Mouse (Mus musculus): ENCODE measurements around the gene Auts2.
A peak's percentile ranks its signal among the peaks of the same experiment; 100 is the strongest.

Gene Auts2

GRCm38 (mm10) chr5:131916791-131917403 lies 626.2 kb downstream of the Auts2 start:
- no peak for DNase-seq (ENCODE audit: low spot score in 2 of 2)

- DNase-seq (ENCODE audit: low spot score in 2 of 2): no peak
Observed at GRCm38 (mm10) chr5:131913562-131913961, 629.6 kb downstream of the Auts2 start.

- no peak for DNase-seq (ENCODE audit: low spot score in 2 of 2)
Observed at GRCm38 (mm10) chr5:131912983-131913382, 630.2 kb downstream of the Auts2 start.

GRCm38 (mm10) chr5:131906313-131906712 lies 636.8 kb downstream of the Auts2 start:
- no peak for DNase-seq (ENCODE audit: low spot score in 2 of 2)

GRCm38 (mm10) chr5:131904478-131904877 lies 638.7 kb downstream of the Auts2 start:
- DNase-seq (ENCODE audit: low spot score in 2 of 2): no peak

DNA sequence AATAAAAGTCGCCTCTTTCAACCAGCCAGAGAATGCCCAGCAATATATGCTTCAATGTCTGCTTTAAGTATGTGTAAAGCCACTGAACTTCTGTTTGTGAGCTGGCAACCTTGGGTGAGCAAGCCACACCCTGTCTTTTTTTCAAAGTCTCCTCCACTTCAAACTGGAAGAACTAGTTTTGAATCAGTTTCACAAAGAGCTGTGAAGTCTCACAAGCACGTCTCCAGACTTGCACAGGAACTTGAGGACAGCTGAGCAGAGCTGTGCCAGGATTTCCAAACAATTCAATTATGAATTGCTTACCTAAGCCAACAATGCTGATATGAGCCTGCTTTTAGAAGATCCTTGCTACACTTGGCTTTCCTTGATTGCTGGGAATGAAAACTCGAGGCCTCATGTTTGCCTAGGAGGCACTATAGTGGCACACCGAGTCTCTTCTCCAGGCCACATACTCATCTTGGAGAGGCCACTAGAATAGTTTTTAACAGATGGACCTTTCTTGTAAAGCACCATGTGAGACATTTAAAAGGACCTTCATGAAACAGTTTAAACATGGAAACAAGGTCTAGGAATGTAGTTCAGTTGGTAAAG lies 645.0 kb downstream of the Auts2 start:
- DNase-seq (ENCODE audit: low spot score in 2 of 2): no peak

DNA sequence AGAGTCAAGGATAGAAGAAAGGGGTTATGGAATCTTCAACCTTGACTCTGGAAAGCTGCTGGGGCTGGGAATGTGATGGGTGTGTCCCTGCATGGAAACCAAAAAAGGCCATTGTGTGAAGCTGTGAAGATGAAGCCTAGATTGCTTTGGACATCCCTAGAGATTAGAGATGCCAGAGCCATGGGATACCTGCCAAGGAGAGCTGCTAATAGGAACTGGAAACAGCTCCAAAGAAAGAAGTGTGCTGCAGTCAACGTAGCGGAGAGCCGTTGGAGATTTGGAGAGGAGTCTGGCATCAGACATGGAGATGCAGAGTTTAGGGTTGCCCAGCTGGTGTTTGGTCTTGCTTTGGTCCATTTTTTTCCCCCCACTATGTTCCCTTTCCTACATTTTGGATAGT lies 656.5 kb downstream of the Auts2 start:
- no peak for DNase-seq (ENCODE audit: low spot score in 2 of 2)

DNA sequence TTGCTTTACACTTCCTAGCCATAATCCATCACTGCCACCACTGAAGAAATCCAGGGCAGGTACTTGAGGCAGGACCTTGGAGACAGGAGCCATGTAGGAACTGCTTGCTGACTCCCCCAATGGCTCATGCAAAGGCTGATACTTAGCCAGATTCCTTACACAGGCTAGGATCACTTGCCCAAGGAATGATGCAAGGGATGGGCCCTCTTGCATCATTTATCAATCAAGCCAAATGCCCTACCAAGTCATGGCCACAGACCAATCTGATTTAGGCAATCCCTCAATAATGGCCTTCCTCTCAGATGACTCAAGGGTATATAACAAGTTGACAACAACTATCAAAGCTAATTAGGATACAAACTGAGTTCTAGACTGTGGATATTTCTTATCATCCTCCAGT lies 666.6 kb downstream of the Auts2 start:
- no peak for DNase-seq (ENCODE audit: low spot score in 2 of 2)

- no peak for DNase-seq (ENCODE audit: low spot score in 2 of 2)
Observed at GRCm38 (mm10) chr5:131875976-131876375, 667.2 kb downstream of the Auts2 start.

DNA sequence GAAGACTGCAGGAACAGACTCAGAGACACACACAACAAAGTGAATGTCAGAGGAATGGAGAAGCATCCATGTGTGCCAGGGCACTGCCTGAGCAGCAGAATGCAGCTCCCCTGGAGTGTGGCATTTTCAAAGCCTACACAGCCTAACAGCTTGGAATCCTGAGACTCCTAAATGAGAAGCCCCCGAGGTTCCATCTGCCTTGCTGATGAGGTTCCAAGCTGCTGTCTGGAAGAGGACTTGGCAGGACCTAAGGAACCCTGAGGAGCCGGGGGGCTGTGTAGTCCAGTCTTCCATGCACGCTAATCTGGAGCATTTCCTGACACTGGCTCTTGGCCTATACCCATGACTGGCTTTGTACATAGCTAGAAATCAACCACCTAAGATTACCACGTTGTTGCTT lies 670.0 kb downstream of the Auts2 start:
- DNase-seq (ENCODE audit: low spot score in 2 of 2): peak in 1 of 2 experiments; percentile 13

GRCm38 (mm10) chr5:131869711-131870499 lies 673.2 kb downstream of the Auts2 start:
- DNase-seq (ENCODE audit: low spot score in 2 of 2): no peak

DNA sequence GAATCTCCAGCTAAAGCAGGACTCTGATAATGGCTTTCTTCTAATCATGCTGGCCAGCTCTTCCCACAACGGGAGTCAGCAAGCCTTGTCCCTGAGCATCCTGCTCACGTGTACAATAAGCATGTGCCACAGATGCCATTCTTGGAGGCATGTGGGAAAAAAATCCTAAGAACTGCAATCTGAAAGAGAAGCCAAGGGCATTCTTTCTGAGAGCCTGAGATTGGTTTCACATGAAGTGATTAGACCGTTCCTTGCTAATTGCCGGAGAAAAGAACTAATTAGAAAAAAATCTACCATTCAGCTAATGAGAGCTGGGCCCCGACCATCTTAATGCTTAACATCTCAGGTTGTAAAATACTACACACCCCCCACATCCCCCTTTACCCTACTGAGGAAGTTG lies 677.9 kb downstream of the Auts2 start:
- no peak for DNase-seq (ENCODE audit: low spot score in 2 of 2)

DNA sequence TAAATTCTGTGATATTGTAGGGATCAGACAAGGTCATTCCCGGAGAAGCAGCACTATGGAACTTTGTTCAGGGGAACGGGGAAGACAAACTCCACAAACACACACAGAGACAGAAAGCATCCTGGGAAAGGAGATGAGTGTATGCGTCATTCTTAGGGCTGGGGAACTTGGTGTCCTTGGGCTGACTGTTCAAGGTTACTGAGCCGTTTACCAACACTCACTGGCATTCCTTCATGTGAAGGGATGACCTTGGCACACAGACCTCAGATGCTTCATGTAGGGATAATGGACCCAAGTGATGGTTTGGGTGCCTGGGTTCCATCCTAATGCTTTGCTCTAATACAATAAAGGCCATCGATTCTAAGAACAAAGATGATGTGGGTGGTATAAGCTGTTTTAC lies 685.2 kb downstream of the Auts2 start:
- no peak for DNase-seq (ENCODE audit: low spot score in 2 of 2)

- no peak for DNase-seq (ENCODE audit: low spot score in 2 of 2)
Observed at GRCm38 (mm10) chr5:131855358-131855757, 687.8 kb downstream of the Auts2 start.

- no peak for DNase-seq (ENCODE audit: low spot score in 2 of 2)
Observed at GRCm38 (mm10) chr5:131851597-131852453, 691.3 kb downstream of the Auts2 start.

DNA sequence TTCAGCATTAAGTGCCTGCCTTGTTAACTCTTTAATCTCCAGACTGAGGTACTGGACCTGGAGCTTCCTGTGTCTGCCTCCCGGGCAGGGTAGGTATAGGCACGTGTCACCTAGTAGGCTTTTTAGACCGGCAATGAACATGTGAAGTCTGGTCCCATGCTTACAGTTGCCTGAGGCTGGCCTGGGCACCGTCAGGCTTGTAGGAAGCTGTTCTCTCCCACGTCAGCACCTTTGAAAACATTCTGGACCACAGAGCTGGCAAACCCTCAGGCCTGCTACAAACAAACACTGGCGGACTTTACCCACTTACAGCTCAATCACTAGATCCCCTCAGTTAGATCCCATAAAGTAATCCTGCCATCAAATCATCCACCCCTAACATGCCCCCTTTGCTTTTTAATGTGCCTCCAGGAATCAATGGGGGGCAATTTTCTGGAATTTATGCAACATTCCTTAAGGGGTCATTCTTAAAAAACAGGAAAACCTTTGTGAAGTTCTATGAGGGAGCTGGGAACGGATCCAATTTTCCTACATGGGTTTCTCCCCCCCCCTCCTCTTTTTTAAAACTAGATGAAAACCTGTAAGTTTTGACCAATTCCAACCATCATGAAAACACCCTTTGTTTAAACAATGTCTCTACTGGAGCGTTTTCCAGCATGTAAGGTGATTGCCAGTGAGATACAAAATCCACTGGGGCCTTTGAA lies 692.4 kb downstream of the Auts2 start:
- no peak for DNase-seq (ENCODE audit: low spot score in 2 of 2)

GRCm38 (mm10) chr5:131849644-131850043 lies 693.5 kb downstream of the Auts2 start:
- no peak for DNase-seq (ENCODE audit: low spot score in 2 of 2)

GRCm38 (mm10) chr5:131844519-131844800 lies 698.7 kb downstream of the Auts2 start:
- DNase-seq (ENCODE audit: low spot score in 2 of 2): no peak

DNA sequence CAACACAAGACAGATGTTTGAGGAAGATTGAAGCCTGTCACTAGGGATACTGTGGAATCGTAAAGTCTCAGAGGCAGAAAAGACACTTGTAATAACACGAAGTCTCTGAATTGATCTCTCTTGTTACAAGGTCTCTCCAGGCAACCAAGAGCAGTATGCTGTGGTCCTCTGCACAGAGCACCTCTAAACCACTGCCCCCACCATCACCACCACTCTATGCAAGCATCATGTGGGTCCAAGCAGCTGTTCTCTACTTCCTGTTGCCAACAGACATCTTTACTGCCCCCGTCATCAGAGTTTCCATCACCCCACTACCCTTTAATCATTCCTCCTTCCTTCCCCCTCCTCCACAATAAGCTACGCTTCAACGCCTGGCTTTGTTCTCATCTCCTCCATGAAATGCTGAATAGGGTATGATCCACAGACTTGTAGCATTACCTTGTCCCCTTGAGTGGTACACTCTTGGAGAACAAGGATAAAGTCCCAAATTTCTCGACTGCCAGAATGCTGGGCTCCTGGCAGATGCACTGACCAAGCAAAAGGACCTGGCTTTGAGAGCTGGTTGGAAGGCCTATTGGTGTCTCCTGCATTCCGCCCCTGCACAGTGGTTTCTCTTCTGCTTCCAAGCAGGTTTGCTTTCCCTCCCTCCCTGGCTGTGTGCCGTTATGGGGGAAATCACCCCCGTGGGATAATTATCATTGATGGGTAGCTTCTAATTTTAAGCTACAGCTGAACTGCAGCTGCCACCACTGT lies 699.2 kb downstream of the Auts2 start:
- peak; percentile 28 for DNase-seq (ENCODE audit: low spot score in 2 of 2)

DNA sequence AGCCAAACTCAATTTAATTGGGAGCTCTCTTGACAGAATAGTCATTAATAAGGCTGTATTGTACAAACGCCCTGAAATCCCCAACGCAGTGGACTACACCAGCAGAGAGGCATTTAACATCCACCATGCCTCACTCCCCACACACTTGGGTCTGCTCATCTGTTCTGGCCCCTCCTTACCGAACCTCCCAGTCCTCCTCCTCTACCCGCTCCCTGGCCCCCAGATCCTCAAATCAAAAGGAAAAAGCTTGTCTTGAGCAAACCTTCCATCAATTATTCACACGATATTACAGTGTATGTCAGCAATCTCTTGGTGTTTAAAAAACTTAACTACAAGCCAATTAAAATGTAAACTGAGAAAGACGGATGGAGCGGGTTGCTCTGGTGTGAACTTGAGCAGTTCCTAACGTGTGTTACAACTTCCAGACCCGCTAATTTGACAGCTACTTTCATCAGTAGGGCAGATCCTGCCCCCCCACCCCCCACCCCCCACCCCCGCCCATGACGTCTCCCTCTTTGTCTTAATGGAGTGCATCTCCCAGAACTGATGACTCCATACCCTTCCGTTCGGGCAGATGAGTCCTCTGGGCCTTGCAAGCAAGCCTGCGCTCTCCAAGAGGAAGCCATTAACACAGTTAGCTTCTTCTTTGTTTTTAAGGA lies 703.4 kb downstream of the Auts2 start:
- no peak for DNase-seq (ENCODE audit: low spot score in 2 of 2)

Data from right cerebral cortex, adult 2 months (tissue).